Mouse (Mus musculus) liver, embryonic 14.5 days (tissue): Measurements from ENCODE around the gene Bbs7.

Experiments used
- CTCF ChIP-seq: IDR thresholded peaks from 2 replicates; pipeline ENCODE4 v1.5.1; 2016; ENCODE audit warnings: antibody characterized with exemption, low read depth, control low read depth
- EP300 ChIP-seq: IDR thresholded peaks from 2 replicates; pipeline ENCODE4 v1.6.1; 2016; ENCODE audit warnings: antibody characterized with exemption, low read depth

GRCm38 (mm10) chr3:36544961-36545360 lies 68.3 kb downstream of the Bbs7 start:
- TF ChIP-seq CTCF (no peak), EP300 (no peak)
